Mouse (Mus musculus) C2C12 (cell line): ENCODE measurements around the gene Sdk2. TPM values are rescaled to one million over a fixed set of nuclear protein-coding genes. Genes with fewer than 3 reads are reported as not detected.

Source experiments
- H3K27me3 ChIP-seq: one replicate; pipeline ENCODE4 v1.6.1; 2011; ENCODE audit not compliant: control insufficient read depth, insufficient read depth, insufficient read length
- H3K36me3 ChIP-seq: one replicate; pipeline ENCODE4 v1.6.1; 2011; ENCODE audit not compliant: control insufficient read depth, insufficient read depth
- H3K4me3 ChIP-seq: one replicate; pipeline ENCODE4 v1.5.1; 2011; ENCODE audit warnings: mild to moderate bottlenecking, control low read depth; ENCODE audit not compliant: poor library complexity, insufficient read depth, severe bottlenecking
- H3K79me2 ChIP-seq: one replicate; pipeline ENCODE4 v1.6.1; 2011; ENCODE audit not compliant: control insufficient read depth, insufficient read depth
- H3K79me3 ChIP-seq: one replicate; pipeline ENCODE4 v1.6.1; 2011; ENCODE audit warnings: low read depth, control low read depth
- H3ac ChIP-seq: one replicate; pipeline ENCODE3; 2011; ENCODE audit warnings: low read depth; ENCODE audit not compliant: control insufficient read depth, insufficient read length
- CEBPB ChIP-seq: IDR thresholded peaks from one replicate; pipeline ENCODE4 v1.6.1; 2011; ENCODE audit warnings: low read depth, mild to moderate bottlenecking, control low read depth, moderate library complexity
- CTCF ChIP-seq: IDR thresholded peaks from one replicate; pipeline ENCODE4 v1.5.1; 2011; ENCODE audit not compliant: control insufficient read depth, insufficient read depth, insufficient read length
- FOSL1 ChIP-seq: IDR thresholded peaks from one replicate; pipeline ENCODE4 v1.8.0; 2011; ENCODE audit warnings: mild to moderate bottlenecking, low read length; ENCODE audit not compliant: poor library complexity, insufficient read depth, severe bottlenecking
- MAX ChIP-seq: IDR thresholded peaks from one replicate; pipeline ENCODE4 v1.6.1; 2011; ENCODE audit warnings: mild to moderate bottlenecking, control low read depth
- MYOD1 ChIP-seq: IDR thresholded peaks from one replicate; pipeline ENCODE4 v1.6.1; 2011; ENCODE audit warnings: low read depth; ENCODE audit not compliant: control insufficient read depth, insufficient read length
- MYOG ChIP-seq: IDR thresholded peaks from one replicate; pipeline ENCODE4 v1.6.1; 2011; ENCODE audit not compliant: control insufficient read depth, insufficient read length; ENCODE audit errors: extremely low read depth
- USF1 ChIP-seq: IDR thresholded peaks from one replicate; pipeline ENCODE4 v1.6.1; 2011; ENCODE audit warnings: low read depth, mild to moderate bottlenecking, control low read depth, moderate library complexity
- polyA plus RNA-seq: library from polyadenylated mRNA; unstranded; fragments of >200 nt; fragmentation: generic; extraction: Trizol; gene quantifications from one replicate; pipeline ENCODE4 v1.2.1, GENCODE M21; 2012; ENCODE audit warnings: missing spikeins

Sdk2 gene
- polyA plus RNA-seq, 1 experiment, result 0.05 TPM

DNA sequence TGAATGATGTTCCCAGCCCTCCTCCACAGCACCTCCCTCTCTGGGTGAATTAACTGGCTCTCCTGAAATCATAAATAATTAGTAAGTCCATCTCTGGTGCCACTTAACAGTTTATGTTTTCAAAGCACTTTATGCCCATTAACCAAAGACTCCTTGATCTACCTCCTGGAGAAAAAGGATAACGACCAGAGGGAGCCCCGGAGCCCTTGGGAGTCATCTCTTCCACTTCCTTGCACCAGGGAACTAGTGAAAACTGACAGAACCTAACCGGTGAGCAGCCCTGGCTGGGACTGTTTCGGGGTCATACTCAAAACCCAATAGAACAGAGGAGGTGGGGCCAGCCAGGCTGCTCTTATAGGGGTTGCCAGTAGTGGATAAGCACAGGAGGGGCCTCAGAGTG lies 22.5 kb downstream of the Sdk2 start:
- TF ChIP-seq CEBPB, result no peak
- TF ChIP-seq MAX, result no peak
- no peak for TF ChIP-seq CTCF
- no peak for TF ChIP-seq USF1
- Histone ChIP-seq H3K36me3 (no peaks in the 10 kb centered on the region), H3ac (no peak overlapping the region), H3K27me3 (no peaks in the 10 kb centered on the region), H3K79me2 (no peaks in the 10 kb centered on the region), H3K4me3 (no peak overlapping the region), H3K79me3 (no peaks in the 10 kb centered on the region)

DNA sequence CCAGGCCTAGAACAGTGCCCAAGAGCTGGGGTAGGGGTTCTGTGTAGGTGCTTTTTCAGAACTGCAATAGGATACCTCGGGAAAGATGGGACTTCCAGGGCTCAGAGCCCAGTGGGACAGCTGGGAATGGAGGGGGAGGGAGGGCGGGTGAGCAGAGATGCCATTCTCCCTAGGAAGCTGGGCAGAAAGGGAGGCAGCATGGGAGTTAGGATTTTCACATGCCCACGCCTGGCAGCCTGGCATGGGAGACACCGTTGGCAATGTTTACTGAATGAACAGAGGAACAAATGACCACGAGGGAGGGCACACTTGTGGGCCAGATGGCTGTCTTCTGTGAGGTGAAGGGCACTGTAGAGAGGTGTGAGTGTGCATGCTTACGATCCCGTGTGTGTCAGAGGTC lies 23.3 kb downstream of the Sdk2 start:
- Histone ChIP-seq H3ac (no peak overlapping the region), H3K79me2 (no peaks in the 10 kb centered on the region), H3K4me3 (no peak overlapping the region), H3K36me3 (no peaks in the 10 kb centered on the region), H3K79me3 (no peaks in the 10 kb centered on the region), H3K27me3 (no peaks in the 10 kb centered on the region)
- TF ChIP-seq FOSL1 (no peak), MAX (no peak), MYOG (no peak), USF1 (no peak), MYOD1 (no peak), CTCF (no peak), CEBPB (no peak)

DNA sequence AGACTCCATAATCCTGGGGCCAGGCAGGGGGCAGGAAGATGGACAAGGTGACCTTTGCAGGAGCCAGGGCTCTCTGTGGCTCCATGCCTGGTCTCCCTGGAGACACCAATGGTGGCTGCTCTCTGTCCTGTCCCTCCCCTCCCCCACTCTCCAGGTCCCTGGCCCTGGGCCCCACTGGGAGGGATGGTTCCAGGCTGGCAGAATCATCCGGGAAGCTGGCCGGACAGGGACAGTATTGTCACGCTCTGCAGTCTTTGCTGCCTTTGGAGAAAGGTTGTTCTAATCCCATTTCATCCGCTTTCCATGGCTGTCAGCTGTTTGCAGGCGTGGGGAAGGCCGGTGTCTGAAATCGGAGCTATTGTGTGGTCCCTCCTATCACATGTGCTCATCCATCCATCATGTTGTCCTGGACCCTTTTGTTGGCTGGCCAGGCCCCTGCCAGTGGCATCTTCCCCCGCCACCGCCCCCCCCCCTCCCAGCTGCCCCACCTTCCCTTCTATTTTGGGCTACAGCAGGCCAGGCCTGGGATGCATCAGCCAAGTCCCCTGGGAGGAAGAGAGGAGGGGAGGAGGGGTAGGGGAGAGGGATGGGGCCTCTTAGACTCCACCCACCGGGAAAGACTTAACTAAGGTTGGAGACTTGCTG lies 26.3 kb downstream of the Sdk2 start:
- no peak overlapping the region for H3ac ChIP-seq
- no peaks in the 10 kb centered on the region for H3K79me3 ChIP-seq
- H3K36me3 ChIP-seq, result no peaks in the 10 kb centered on the region
- no peaks in the 10 kb centered on the region for H3K79me2 ChIP-seq
- TF ChIP-seq FOSL1, result no peak
- no peak for TF ChIP-seq CTCF
- no peak for TF ChIP-seq MYOD1
- no peak for TF ChIP-seq MAX
- TF ChIP-seq USF1, result no peak
- no peak for TF ChIP-seq MYOG
- TF ChIP-seq CEBPB, result no peak
- H3K27me3 ChIP-seq, result no peaks in the 10 kb centered on the region
- no peak overlapping the region for H3K4me3 ChIP-seq

DNA sequence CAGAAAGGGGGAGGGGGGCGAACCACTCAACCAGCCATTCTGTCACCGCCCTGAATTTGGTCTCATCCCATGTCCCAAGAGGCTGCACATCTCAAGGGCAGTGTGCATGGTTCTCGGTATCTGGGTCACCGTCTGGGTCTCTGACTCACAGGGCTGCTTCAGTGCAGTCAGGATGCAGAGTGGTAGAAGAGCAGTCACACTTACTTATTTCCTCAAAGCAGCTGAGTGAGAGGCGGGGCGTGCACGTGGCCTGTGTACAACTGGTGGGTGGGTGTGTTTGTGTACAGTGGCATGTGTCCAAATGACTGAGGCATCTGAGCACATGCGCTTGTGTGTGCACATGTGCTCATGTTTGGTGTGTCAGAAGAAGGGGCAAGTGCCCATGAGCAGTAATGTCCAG lies 28.8 kb downstream of the Sdk2 start:
- H3ac ChIP-seq, result no peak overlapping the region
- no peaks in the 10 kb centered on the region for H3K79me2 ChIP-seq
- no peak overlapping the region for H3K4me3 ChIP-seq
- H3K36me3 ChIP-seq, result no peaks in the 10 kb centered on the region
- TF ChIP-seq MYOG (no peak), USF1 (no peak), MYOD1 (no peak), CTCF (no peak), CEBPB (no peak), MAX (no peak), FOSL1 (no peak)
- H3K27me3 ChIP-seq, result no peaks in the 10 kb centered on the region
- no peaks in the 10 kb centered on the region for H3K79me3 ChIP-seq

DNA sequence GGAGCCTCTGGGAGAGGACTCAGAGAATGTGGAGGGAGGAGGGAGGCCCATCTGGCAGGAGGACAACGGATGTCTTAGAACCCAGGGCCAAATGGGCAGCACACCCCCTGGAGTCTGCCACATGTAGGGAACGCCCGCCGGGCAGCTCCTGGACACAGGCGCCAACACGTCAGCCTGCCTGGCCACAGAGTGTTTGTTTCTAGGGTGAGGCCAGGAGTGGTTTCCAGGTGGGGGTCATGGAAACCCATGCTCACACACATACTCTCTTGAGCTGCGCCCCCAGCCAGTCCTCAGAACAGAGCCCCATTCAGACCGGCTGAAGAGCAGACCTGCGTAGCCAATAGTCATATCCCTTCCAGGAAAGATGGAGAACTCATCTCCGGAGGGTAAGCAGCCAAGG lies 35.4 kb downstream of the Sdk2 start:
- H3K79me2 ChIP-seq, result no peaks in the 10 kb centered on the region
- H3ac ChIP-seq, result no peak overlapping the region
- H3K79me3 ChIP-seq, result no peaks in the 10 kb centered on the region
- no peak overlapping the region for H3K4me3 ChIP-seq
- TF ChIP-seq FOSL1 (no peak), MYOG (no peak), USF1 (no peak), MYOD1 (no peak), CEBPB (no peak), MAX (no peak), CTCF (no peak)
- H3K27me3 ChIP-seq, result no peaks in the 10 kb centered on the region
- H3K36me3 ChIP-seq, result no peaks in the 10 kb centered on the region

DNA sequence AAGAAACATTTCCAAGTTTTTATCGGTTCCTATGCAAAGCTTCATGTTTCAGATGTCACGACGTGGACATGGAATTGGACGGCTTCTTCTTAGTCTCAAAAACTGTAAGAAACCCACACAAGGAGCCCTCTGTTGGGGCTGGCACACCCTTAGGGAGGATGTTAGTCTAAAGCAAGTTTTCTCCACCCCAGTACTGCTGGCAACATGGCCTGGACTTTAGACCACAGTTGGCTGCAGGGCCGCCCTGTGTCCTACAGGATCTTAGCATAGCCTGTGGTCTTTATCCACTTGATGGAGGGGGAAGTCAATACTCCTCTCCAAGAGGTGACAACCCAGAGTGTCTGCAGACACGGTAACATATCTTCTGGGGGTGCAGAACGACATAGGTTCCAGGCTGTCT lies 36.6 kb downstream of the Sdk2 start:
- no peak overlapping the region for H3ac ChIP-seq
- H3K4me3 ChIP-seq, result no peak overlapping the region
- H3K27me3 ChIP-seq, result no peaks in the 10 kb centered on the region
- no peak for TF ChIP-seq MYOG
- no peak for TF ChIP-seq CEBPB
- TF ChIP-seq MYOD1, result no peak
- TF ChIP-seq MAX, result no peak
- TF ChIP-seq FOSL1, result no peak
- no peak for TF ChIP-seq USF1
- no peak for TF ChIP-seq CTCF
- no peaks in the 10 kb centered on the region for H3K79me2 ChIP-seq
- H3K79me3 ChIP-seq, result no peaks in the 10 kb centered on the region
- H3K36me3 ChIP-seq, result no peaks in the 10 kb centered on the region
